Mouse (Mus musculus): ENCODE results near the gene Casq1. TPM values are rescaled to one million over a fixed set of nuclear protein-coding genes. Genes with fewer than 3 reads are reported as not detected.

The Casq1 gene
- polyA plus RNA-seq, 1 experiment from 2014 or later, result 3.6 TPM

DNA sequence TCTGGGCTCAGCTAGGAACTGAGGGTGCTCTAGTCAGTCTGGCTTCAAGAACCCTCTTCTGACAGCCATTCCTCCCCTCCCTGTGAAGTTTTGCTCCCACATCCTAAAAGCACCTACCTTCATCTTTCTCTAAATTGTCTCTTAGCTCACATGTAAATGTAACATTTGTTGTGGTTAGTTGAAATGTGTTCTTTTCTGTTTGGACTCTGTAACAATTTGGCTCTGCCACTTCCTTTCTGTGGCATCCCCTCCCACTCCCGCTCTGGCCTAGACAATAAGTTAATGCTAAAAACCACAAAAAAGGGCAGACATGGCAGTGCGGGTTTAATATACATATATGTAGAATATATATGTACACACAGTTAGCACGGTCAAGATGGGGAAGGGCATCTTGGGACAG, 22.5 kb downstream of the Casq1 start:
- Histone ChIP-seq H3K4me3 (no peak overlapping the region), H3K4me2 (replicated peaks) (no peak overlapping the region), H3K4me1 (peaks cover 18% of the 10 kb centered on the region), H3K27me3 (no peaks in the 10 kb centered on the region), H3K9me3 (no peaks in the 10 kb centered on the region), H3K27ac (no peak overlapping the region), H3K9ac (0 out of 2 replicates have a peak overlapping the region, but pooled peaks have one; percentile 7), H3K36me3 (peaks cover 88% of the 10 kb centered on the region)
- WGBS, result 92% methylated on average over 3 of the region's 3 CpGs
- no peak for ATAC-seq (ENCODE audit: insufficient number of reproducible peaks, insufficient read depth, low FRiP score, low TSS enrichment)

DNA sequence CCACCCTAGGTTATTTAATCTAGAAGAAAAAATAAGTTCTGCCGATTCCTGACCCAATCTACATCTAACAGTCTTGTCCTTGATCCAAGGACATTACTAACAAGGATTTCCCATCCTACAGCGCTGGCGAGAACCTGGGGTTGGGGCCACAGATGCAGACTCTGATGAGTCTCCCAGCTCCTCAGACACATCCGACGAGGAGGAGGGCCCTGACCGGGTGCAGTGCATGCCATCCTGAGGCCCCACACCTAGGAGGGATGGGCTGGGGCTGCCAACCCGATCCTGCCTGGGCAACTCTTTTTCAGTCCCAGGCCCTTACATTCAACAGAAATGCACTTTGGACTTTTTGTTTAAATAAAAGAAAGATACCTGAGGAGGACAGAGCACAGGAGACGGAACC, 25.2 kb downstream of the Casq1 start:
- ATAC-seq (ENCODE audit: insufficient number of reproducible peaks, insufficient read depth, low FRiP score, low TSS enrichment), result no peak
- H3K27me3 ChIP-seq, result no peaks in the 10 kb centered on the region
- WGBS, result 85% methylated on average over 8 of the region's 8 CpGs
- peaks cover 92% of the 10 kb centered on the region for H3K36me3 ChIP-seq
- H3K4me2 ChIP-seq (replicated peaks), result no peak overlapping the region
- H3K27ac ChIP-seq, result no peak overlapping the region
- no peaks in the 10 kb centered on the region for H3K4me1 ChIP-seq
- H3K9me3 ChIP-seq, result no peaks in the 10 kb centered on the region
- H3K4me3 ChIP-seq, result no peak overlapping the region
- H3K9ac ChIP-seq, result no peak overlapping the region

DNA sequence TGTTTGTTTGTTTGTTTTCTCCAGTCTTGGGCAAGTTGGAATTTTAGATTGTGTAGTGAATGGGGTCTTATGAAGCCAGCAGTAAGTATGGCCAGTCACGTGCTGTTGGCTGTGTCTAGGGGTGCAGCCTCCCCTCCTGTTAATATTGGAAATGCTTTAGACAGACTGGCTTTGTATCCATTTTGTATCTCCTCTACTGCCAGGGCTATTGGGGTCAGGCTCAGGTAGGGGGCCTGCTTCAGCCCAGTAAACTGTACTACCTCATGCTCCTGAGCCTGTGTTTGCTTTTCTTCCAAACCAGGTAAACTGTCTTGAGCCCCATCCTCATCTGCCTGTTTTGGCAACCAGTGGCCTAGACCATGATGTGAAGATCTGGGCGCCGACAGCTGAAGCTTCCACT, 27.5 kb downstream of the Casq1 start:
- Histone ChIP-seq H3K4me3 (no peak overlapping the region), H3K9me3 (no peaks in the 10 kb centered on the region), H3K9ac (no peak overlapping the region), H3K4me2 (replicated peaks) (no peak overlapping the region), H3K36me3 (peaks cover 90% of the 10 kb centered on the region), H3K27me3 (no peaks in the 10 kb centered on the region), H3K27ac (no peak overlapping the region), H3K4me1 (no peaks in the 10 kb centered on the region)
- WGBS, result 87% methylated on average over 3 of the region's 3 CpGs
- ATAC-seq (ENCODE audit: insufficient number of reproducible peaks, insufficient read depth, low FRiP score, low TSS enrichment), result no peak

DNA sequence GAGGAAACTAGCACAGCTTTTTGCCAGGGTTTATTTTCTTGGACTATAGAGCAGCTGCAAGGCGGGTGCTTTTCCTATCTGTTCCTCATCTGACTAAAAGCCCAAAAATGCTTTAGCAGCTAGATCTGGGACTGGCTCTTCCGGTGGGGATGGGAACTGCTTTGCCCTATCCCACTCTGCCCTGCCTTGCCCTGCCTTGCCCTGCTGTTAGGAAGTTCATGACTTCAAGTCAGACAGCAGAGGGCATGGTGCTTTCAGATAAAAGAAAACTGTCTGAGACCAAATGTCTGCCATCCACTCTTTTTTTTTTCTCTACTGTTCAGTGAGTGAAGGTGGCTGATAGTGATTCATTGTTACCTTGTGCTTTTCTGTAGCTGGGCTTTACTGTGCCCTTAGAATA, 28.1 kb downstream of the Casq1 start:
- peaks cover 90% of the 10 kb centered on the region for H3K36me3 ChIP-seq
- H3K9ac ChIP-seq, result no peak overlapping the region
- 88% methylated on average over 2 of the region's 2 CpGs for WGBS

DNA sequence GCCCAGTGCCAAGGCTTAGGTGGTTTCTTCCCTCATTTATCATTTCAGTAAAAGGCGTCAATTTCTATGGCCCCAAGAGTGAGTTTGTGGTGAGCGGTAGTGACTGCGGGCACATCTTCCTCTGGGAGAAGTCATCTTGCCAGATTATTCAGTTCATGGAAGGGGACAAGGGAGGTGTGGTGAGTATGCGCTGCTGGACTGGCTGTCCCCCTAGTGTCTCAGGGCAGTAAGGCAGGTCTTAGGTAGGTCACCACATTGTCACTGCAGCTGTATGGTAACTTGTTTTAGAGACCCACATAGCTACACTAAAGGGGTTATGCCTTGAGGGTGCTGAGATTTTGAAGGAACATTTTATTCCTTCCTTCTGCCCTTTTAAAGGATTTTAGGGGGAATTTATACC, 30.8 kb downstream of the Casq1 start:
- Histone ChIP-seq H3K36me3 (peaks cover 82% of the 10 kb centered on the region), H3K4me3 (no peak overlapping the region), H3K4me2 (replicated peaks) (no peak overlapping the region), H3K9ac (no peak overlapping the region), H3K27ac (no peak overlapping the region), H3K9me3 (no peaks in the 10 kb centered on the region), H3K4me1 (no peaks in the 10 kb centered on the region), H3K27me3 (no peaks in the 10 kb centered on the region)
- no peak for ATAC-seq (ENCODE audit: insufficient number of reproducible peaks, insufficient read depth, low FRiP score, low TSS enrichment)
- WGBS, result 72% methylated on average over 4 of the region's 4 CpGs

More for the DNA sequence above, 28.1 kb downstream of the Casq1 start:
- Histone ChIP-seq H3K4me1 (no peaks in the 10 kb centered on the region), H3K27ac (no peak overlapping the region), H3K9me3 (no peaks in the 10 kb centered on the region), H3K27me3 (no peaks in the 10 kb centered on the region), H3K4me2 (replicated peaks) (no peak overlapping the region), H3K4me3 (no peak overlapping the region)
- no peak for ATAC-seq (ENCODE audit: insufficient number of reproducible peaks, insufficient read depth, low FRiP score, low TSS enrichment)

DNA sequence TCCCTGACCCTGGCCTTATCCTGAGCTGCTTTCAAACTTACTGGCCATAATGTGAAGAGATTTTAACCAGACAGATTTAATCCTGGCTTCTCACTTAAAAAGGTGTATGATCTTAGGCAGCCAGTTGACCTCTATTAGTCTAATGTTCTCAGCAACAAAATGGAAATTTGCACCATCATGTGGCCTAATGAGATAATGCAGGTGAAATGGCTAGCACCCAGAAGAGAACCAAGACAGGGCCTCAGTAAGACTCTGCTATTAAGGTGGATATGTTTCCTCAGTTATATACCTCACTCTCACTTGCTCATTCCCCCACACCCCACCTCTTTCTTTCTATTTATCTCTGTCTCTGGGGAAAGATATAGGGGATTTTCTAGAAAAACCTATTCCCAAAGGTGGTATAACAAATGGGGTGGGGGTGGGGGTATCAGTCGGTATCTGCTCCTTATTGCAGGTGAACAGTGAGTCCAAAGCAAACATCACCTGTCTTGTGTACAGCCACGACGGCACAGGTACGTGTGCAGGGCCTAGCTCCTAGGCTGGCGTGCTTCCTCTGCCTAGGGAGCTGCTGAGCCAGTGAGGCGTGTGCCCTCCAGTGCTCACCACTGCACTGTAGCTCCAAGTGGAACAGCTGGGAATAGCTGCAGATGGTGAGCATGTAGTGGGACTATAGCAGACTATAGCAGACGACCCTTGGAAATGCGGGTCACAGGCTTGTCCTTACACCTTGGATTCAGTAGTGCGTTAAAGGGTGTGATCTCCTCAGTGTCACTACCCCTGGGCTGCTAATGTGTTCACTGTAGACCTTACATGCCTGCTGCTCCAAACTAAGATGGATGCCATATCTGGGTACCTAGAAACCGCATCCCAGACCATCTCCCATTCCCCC, 33.0 kb downstream of the Casq1 start:
- Histone ChIP-seq H3K4me3 (no peak overlapping the region), H3K36me3 (peaks cover 76% of the 10 kb centered on the region), H3K4me2 (replicated peaks) (no peak overlapping the region), H3K9me3 (no peaks in the 10 kb centered on the region), H3K27me3 (no peaks in the 10 kb centered on the region), H3K9ac (no peak overlapping the region), H3K27ac (no peak overlapping the region), H3K4me1 (no peaks in the 10 kb centered on the region)
- ATAC-seq (ENCODE audit: insufficient number of reproducible peaks, insufficient read depth, low FRiP score, low TSS enrichment), result no peak
- 95% methylated on average over 10 of the region's 10 CpGs for WGBS

DNA sequence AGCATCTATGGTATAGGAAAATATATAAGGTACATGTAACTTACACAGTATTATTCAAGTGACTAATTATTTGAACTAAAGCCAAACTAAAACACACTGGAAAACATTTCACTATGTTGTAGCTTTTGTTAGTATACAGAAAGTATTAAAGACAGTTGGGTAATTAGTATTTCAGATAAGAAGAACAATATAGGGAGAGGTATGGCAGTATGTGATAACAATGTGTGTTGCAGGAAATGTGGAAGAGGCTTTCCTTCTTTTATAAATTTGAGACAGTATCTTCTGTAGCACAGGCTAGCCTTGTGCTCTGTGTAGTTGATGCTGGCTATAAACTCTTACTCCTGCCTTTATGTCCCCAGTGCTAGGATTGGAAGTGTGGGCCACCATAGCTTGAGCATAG, 35.8 kb downstream of the Casq1 start:
- Histone ChIP-seq H3K9ac (no peak overlapping the region), H3K9me3 (no peaks in the 10 kb centered on the region), H3K4me1 (no peaks in the 10 kb centered on the region), H3K27me3 (no peaks in the 10 kb centered on the region), H3K4me3 (no peak overlapping the region), H3K4me2 (replicated peaks) (no peak overlapping the region), H3K36me3 (peaks cover 70% of the 10 kb centered on the region), H3K27ac (no peak overlapping the region)
- ATAC-seq (ENCODE audit: insufficient number of reproducible peaks, insufficient read depth, low FRiP score, low TSS enrichment), result no peak

DNA sequence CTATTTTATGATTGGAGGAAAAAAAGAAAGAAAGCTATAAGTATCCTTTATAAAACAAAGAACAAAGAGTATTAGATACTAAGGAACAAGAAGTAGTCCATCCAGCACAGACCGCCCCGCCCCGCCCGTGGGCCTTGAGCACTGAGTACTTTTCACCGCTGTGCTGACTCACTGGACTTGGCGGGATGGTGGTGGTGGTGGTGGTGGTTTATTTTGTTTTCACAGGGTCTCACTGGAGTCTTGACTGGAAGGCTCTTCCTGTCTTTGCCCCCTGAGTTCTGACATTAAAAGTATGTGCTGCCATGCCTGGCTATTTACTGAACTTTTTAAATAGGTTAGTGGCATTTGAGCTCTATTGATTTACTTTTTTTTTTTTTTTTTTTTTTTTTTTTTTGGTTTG, 36.6 kb downstream of the Casq1 start:
- no peak overlapping the region for H3K4me2 ChIP-seq (replicated peaks)
- no peak overlapping the region for H3K4me3 ChIP-seq
- no peak overlapping the region for H3K9ac ChIP-seq
- no peaks in the 10 kb centered on the region for H3K27me3 ChIP-seq
- peaks cover 70% of the 10 kb centered on the region for H3K36me3 ChIP-seq
- H3K27ac ChIP-seq, result no peak overlapping the region
- H3K9me3 ChIP-seq, result no peaks in the 10 kb centered on the region
- 91% methylated on average over 6 of the region's 6 CpGs for WGBS
- ATAC-seq (ENCODE audit: insufficient number of reproducible peaks, insufficient read depth, low FRiP score, low TSS enrichment), result no peak
- H3K4me1 ChIP-seq, result no peaks in the 10 kb centered on the region

DNA sequence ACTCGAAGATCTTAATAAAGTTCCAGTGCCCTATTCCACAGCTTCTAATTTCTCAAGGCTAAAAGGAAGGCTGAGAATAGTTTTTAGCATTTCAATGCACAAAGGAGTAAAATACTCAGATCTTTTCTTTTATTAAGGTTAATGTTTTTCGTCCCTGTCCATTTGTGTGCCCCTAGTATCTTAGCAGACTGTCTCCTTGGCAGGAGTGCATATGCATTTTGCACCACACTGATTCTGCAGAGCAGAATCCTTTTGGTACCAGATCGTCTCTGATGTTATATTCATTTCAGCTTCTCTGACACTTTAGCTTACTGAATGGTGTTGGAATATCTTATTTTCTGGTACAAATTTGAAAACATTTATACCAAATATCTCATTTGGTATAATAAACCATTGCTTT, 37.9 kb downstream of the Casq1 start:
- H3K4me2 ChIP-seq (replicated peaks), result no peak overlapping the region
- no peak overlapping the region for H3K9ac ChIP-seq
- H3K36me3 ChIP-seq, result peaks cover 65% of the 10 kb centered on the region
- H3K27ac ChIP-seq, result no peak overlapping the region
- 91% methylated on average over 3 of the region's 3 CpGs for WGBS
- no peak overlapping the region for H3K4me3 ChIP-seq
- H3K27me3 ChIP-seq, result no peaks in the 10 kb centered on the region
- no peak for ATAC-seq (ENCODE audit: insufficient number of reproducible peaks, insufficient read depth, low FRiP score, low TSS enrichment)
- no peaks in the 10 kb centered on the region for H3K9me3 ChIP-seq
- no peaks in the 10 kb centered on the region for H3K4me1 ChIP-seq

DNA sequence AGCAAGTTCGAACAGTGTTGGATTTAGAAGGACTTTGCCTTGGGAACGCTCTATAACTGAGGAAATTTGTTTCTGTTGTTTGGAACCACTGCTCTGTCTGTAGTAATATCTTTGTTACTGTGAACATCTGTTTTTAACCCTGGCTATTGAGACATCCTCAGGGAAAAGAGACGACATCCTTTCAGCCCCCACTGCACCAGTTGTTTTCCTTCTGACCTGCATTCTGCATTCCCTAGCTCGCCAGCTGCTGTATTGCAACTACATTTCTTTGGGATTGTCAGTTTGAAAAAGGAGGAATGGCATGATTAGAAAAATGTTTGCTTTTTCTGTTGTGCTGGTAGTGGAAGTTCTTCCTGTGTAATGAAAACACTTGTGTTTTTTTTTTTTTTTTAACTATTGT, 38.8 kb downstream of the Casq1 start:
- H3K36me3 ChIP-seq, result peaks cover 56% of the 10 kb centered on the region
- WGBS, result 65% methylated on average over 4 of the region's 4 CpGs

DNA sequence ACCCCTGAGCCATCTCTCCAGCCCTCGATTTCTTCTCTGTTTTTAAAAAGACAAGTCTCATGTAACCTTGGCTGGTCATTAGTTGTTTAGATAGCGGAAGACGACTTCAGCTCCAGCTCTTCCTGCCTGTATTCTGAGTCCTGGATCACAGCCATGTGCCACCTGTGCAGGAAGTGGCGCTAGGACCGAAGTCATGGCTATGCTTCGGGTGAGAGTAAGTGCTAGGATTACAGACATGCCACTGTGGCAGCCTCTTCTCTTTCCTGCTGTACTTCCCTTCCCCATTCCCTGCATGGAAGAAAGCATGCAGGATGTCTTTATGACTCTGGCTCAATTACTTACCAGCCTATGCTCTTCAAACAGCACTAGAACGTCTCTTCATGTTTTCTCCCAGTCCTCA, 40.6 kb downstream of the Casq1 start:
- Histone ChIP-seq H3K4me2 (replicated peaks) (no peak overlapping the region), H3K36me3 (peaks cover 61% of the 10 kb centered on the region), H3K9me3 (no peaks in the 10 kb centered on the region), H3K4me1 (no peaks in the 10 kb centered on the region), H3K4me3 (no peak overlapping the region), H3K27me3 (no peaks in the 10 kb centered on the region), H3K27ac (no peak overlapping the region), H3K9ac (no peak overlapping the region)
- WGBS, result 80% methylated on average over 7 of the region's 7 CpGs
- ATAC-seq (ENCODE audit: insufficient number of reproducible peaks, insufficient read depth, low FRiP score, low TSS enrichment), result no peak

More for the DNA sequence above, 38.8 kb downstream of the Casq1 start:
- ATAC-seq (ENCODE audit: insufficient number of reproducible peaks, insufficient read depth, low FRiP score, low TSS enrichment), result no peak
- H3K4me1 ChIP-seq, result no peaks in the 10 kb centered on the region
- no peak overlapping the region for H3K9ac ChIP-seq
- H3K4me3 ChIP-seq, result no peak overlapping the region
- H3K27me3 ChIP-seq, result no peaks in the 10 kb centered on the region
- H3K4me2 ChIP-seq (replicated peaks), result no peak overlapping the region
- H3K27ac ChIP-seq, result no peak overlapping the region
- no peaks in the 10 kb centered on the region for H3K9me3 ChIP-seq

DNA sequence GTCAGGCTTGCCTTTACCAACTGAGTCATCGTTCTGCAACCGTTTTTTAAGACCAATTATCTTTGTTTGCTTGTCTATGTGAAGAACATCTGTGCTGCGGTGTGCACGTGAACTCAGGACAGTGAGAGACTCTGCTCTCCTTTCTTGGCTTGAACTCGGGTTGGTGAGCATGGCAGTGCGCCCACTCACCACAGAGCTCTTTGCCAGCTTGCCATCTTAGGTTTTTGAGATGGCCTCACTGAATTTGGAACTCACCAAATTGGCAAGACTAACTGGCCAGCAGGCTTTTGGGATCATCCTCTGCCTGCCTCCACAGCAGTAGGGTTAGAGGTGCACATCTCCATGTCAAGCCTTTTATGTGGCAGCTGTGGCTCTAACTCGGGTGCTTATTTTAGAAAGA, 41.9 kb downstream of the Casq1 start:
- peaks cover 70% of the 10 kb centered on the region for H3K36me3 ChIP-seq
- H3K9me3 ChIP-seq, result no peaks in the 10 kb centered on the region
- H3K27me3 ChIP-seq, result no peaks in the 10 kb centered on the region
- no peak overlapping the region for H3K4me3 ChIP-seq
- no peak for ATAC-seq (ENCODE audit: insufficient number of reproducible peaks, insufficient read depth, low FRiP score, low TSS enrichment)
- WGBS, result 91% methylated on average over 7 of the region's 7 CpGs
- H3K4me1 ChIP-seq, result no peaks in the 10 kb centered on the region
- H3K9ac ChIP-seq, result no peak overlapping the region
- H3K4me2 ChIP-seq (replicated peaks), result no peak overlapping the region
- no peak overlapping the region for H3K27ac ChIP-seq

Data from embryonic facial prominence, embryonic 12.5 days (tissue).